Mouse (Mus musculus) forebrain, embryonic 12.5 days (tissue): ENCODE data around the gene Vmn1r181. TPM values are rescaled to one million over a fixed set of nuclear protein-coding genes. Genes with fewer than 3 reads are reported as not detected.
"Not testable (repeated sequence)": the region's sequence is repeated elsewhere in the genome, so short reads cannot be mapped to it uniquely, and the experiment has no call there.

ENCODE experiments used
- ATAC-seq: fragments of 200-750 bp; cut with Nextera tagmentation; 2 replicates; pipeline ENCODE4 v1.8.0; 2017; ENCODE audit warnings: moderate TSS enrichment; ENCODE audit not compliant: low FRiP score
- H3K27ac ChIP-seq: fragments of 300-500 bp; sonication (generic); 2 replicates; pipeline ENCODE4 v1.5.1; 2016; ENCODE audit warnings: mild to moderate bottlenecking
- H3K27me3 ChIP-seq: fragments of 300-500 bp; sonication (generic); 2 replicates; pipeline ENCODE4 v1.6.1; 2016; ENCODE audit warnings: mild to moderate bottlenecking
- H3K36me3 ChIP-seq: fragments of 300-500 bp; sonication (generic); replicated peaks from 2 replicates; pipeline ENCODE4 v1.6.1; 2016; ENCODE audit warnings: mild to moderate bottlenecking
- H3K4me1 ChIP-seq: fragments of 300-500 bp; sonication (generic); 2 replicates; pipeline ENCODE4 v1.6.1; 2016
- H3K4me2 ChIP-seq: fragments of 300-500 bp; sonication (generic); 2 replicates; pipeline ENCODE4 v1.6.1; 2016; ENCODE audit warnings: mild to moderate bottlenecking, moderate library complexity
- H3K4me3 ChIP-seq: fragments of 300-500 bp; sonication (generic); replicated peaks from 2 replicates; pipeline ENCODE4 v1.5.1; 2016; ENCODE audit warnings: mild to moderate bottlenecking
- H3K9ac ChIP-seq: fragments of 300-500 bp; sonication (generic); 2 replicates; pipeline ENCODE4 v1.6.1; 2016; ENCODE audit warnings: mild to moderate bottlenecking
- H3K9me3 ChIP-seq: fragments of 300-500 bp; sonication (generic); 2 replicates; pipeline ENCODE4 v1.6.1; 2016
- WGBS: fragments of 180-500 bp; shearing (Covaris S2); methylation state at CpG from one replicate; pipeline ENCODE4 v1.1.7; 2016; 5-methylcytosine and 5-hydroxymethylcytosine counted together
- polyA plus RNA-seq: library from polyadenylated mRNA; unstranded; fragments of >200 nt; fragmentation: Nextera tagmentation; extraction: Ambion mirVana; gene quantifications from 2 replicates; pipeline ENCODE4 v1.2.1, GENCODE M21; 2016

The Vmn1r181 gene
- not detected in 2 replicates for polyA plus RNA-seq

DNA sequence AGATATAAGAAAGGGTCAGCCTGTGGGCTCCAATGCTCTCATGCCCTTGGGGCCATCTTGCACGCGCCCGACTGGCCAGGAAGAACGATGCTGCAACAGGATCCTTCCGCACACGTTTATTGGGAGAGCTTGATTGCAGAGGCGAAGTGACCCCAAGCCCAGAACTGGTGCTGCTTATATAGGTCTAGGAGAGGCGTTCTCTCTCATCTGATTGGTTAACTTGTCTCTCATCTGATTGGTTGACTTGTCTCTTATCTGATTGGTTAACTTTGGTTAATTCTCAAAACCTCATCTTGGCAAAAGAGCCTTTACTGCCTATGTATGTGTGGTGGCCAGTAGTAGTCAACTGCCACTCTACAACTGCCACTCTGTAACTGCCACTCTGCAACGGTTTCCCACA is at the start of gene Vmn1r181:
Vmn1r181 (plus strand) TSS at position 301 of the 400 bp plus-strand sequence.
- not testable (repeated sequence) for H3K4me1 ChIP-seq, ATAC-seq, H3K27ac ChIP-seq, H3K9ac ChIP-seq, H3K4me3 ChIP-seq, H3K36me3 ChIP-seq, H3K27me3 ChIP-seq, H3K4me2 ChIP-seq
- WGBS = 86% methylated on average over 9 of the region's 9 CpGs
- H3K9me3 ChIP-seq = peaks cover 43% of the 10 kb centered on the region

GRCm38 (mm10) chr7:23926678-23927077 is 47.7 kb upstream of the Vmn1r181 start, which contains the start of gene Vmn1r179:
Gene Vmn1r179 (plus strand): TSS chr7:23926978.
- H3K4me2 ChIP-seq = no peak within 1 kb of the TSS
- no peaks in the 10 kb centered on the region for H3K27me3 ChIP-seq
- H3K36me3 ChIP-seq = no peaks in the 10 kb centered on the region
- no peak within 1 kb of the TSS for H3K9ac ChIP-seq
- H3K4me1 ChIP-seq = no peaks in the 10 kb centered on the region
- peaks cover 16% of the 10 kb centered on the region; the same call in 1 of the 2 replicates for H3K9me3 ChIP-seq
- no peak for ATAC-seq
- H3K27ac ChIP-seq = no peak within 1 kb of the TSS
- no peak within 1 kb of the TSS for H3K4me3 ChIP-seq
- WGBS = 60% methylated on average over 2 of the region's 2 CpGs

DNA sequence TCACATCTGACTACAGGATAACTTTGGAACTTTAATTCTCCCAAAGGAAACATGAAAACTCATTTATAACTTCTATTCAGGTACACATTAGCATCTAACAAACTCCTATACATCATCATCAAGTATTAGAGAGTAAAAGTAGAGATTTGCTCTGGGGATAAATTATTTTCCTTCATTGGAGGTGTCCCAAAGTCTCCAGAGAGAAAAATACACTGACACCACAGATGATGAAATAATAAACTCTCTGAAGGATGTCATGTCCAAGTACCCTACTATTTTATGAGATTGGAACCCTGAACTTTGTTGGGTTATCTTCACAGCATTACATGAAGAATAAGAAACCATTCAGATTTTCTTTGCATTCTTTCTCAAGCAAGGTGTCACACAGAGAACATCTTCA is 24.1 kb upstream of the Vmn1r181 start, which contains the start of gene Vmn1r180:
Vmn1r180 (plus strand) TSS at position 301 of the 400 bp plus-strand sequence.
- Histone ChIP-seq H3K4me1 (no peaks in the 10 kb centered on the region), H3K9me3 (peaks cover 13% of the 10 kb centered on the region; the same call in 1 of the 2 replicates), H3K27me3 (no peaks in the 10 kb centered on the region), H3K4me2 (no peak within 1 kb of the TSS), H3K36me3 (no peaks in the 10 kb centered on the region), H3K27ac (no peak within 1 kb of the TSS), H3K9ac (no peak within 1 kb of the TSS), H3K4me3 (no peak within 1 kb of the TSS)
- no peak for ATAC-seq

- not testable (repeated sequence) for H3K36me3 ChIP-seq, H3K27me3 ChIP-seq, H3K4me3 ChIP-seq, H3K4me1 ChIP-seq, H3K9ac ChIP-seq, ATAC-seq, H3K4me2 ChIP-seq, H3K27ac ChIP-seq
- peaks cover 45% of the 10 kb centered on the region for H3K9me3 ChIP-seq
- 52% methylated on average over 3 of the region's 3 CpGs for WGBS
These were observed 6.4 kb upstream of the Vmn1r181 start for GRCm38 (mm10) chr7:23968044-23968443.

DNA sequence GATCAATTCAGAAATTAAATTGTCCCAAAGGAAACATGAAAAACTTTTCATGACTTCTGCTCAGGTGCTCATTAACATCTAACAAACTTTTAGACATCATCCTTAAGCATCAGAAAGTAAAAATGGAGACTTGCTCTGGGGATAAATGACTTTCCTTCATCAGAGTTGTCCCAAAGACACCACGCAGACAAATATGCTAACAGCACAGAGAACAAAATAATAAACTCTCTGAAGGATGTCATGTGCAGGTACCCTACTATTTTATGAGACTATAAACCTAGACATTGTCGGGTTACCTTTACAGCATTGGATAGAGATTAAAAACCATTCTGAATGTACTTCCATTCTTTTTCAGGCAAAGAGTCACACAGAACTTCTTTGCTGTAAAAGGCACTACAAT is 27.0 kb downstream of the Vmn1r181 start, which contains the start of gene V1rd19:
V1rd19 (plus strand) TSS at position 301 of the 400 bp plus-strand sequence.
- H3K9me3 ChIP-seq = peaks cover 15% of the 10 kb centered on the region; the same call in 1 of the 2 replicates
- no peak within 1 kb of the TSS for H3K27ac ChIP-seq
- ATAC-seq = no peak
- no peaks in the 10 kb centered on the region for H3K4me1 ChIP-seq
- H3K4me2 ChIP-seq = no peak within 1 kb of the TSS
- H3K9ac ChIP-seq = no peak within 1 kb of the TSS
- no peaks in the 10 kb centered on the region for H3K27me3 ChIP-seq
- 69% methylated on average over 2 of the region's 2 CpGs for WGBS
- H3K4me3 ChIP-seq = no peak within 1 kb of the TSS
- no peaks in the 10 kb centered on the region for H3K36me3 ChIP-seq

Other genes starting within 250 kb of the Vmn1r181 start
- gene Vmn1r174, start 222.3 kb upstream of the Vmn1r181 start, polyA plus RNA-seq = not detected in 2 replicates
- gene Vmn1r175, start 164.0 kb upstream of the Vmn1r181 start, polyA plus RNA-seq = not detected in 2 replicates
- gene Vmn1r176, start 137.2 kb upstream of the Vmn1r181 start, polyA plus RNA-seq = not detected in 2 replicates
- not detected in 2 replicates for gene Vmn1r177, start 108.2 kb upstream of the Vmn1r181 start, polyA plus RNA-seq
- not detected in 2 replicates for gene Vmn1r178, start 82.6 kb upstream of the Vmn1r181 start, polyA plus RNA-seq
- not detected in 2 replicates for gene Vmn1r179, start 47.6 kb upstream of the Vmn1r181 start, polyA plus RNA-seq
- gene Vmn1r180, start 24.0 kb upstream of the Vmn1r181 start, polyA plus RNA-seq = not detected in 2 replicates
- not detected in 2 replicates for gene V1rd19, start 27.1 kb downstream of the Vmn1r181 start, polyA plus RNA-seq
- gene Vmn1r183, start 78.6 kb downstream of the Vmn1r181 start, polyA plus RNA-seq = not detected in 2 replicates
- 31.9 and 32.7 TPM in 2 replicates for gene Zfp180, start 107.3 kb downstream of the Vmn1r181 start, polyA plus RNA-seq
- gene Zfp112, start 137.7 kb downstream of the Vmn1r181 start, polyA plus RNA-seq = 7.3 and 7.7 TPM in 2 replicates
- 16.8 and 17.9 TPM in 2 replicates for gene Zfp235, start 159.6 kb downstream of the Vmn1r181 start, polyA plus RNA-seq
- 6.1 and 7.7 TPM in 2 replicates for gene Zfp114, start 200.4 kb downstream of the Vmn1r181 start, polyA plus RNA-seq
- 10.7 and 11.9 TPM in 2 replicates for gene Zfp111, start 236.8 kb downstream of the Vmn1r181 start, polyA plus RNA-seq